Mouse (Mus musculus) left cerebral cortex, adult 9 months (tissue): ENCODE results near the gene Vrtn.

Source experiments
- DNase-seq, 2 experiments: peaks; one replicate each; pipeline ENCODE4 v3.0.0; 2022; ENCODE audit warnings: low spot score in 2 of 2

Vrtn gene

GRCm38 (mm10) chr12:84640654-84641053 is at the start of gene Vrtn:
Gene Vrtn, plus strand, starts transcription at chr12:84641019.
- DNase-seq = no peak

- DNase-seq = no peak
Measured at GRCm38 (mm10) chr12:84598324-84598723, 42.5 kb upstream of the Vrtn start.

- DNase-seq = no peak
Measured at GRCm38 (mm10) chr12:84604001-84604400, 36.8 kb upstream of the Vrtn start.

- no peak for DNase-seq
Measured at GRCm38 (mm10) chr12:84605860-84606259, 35.0 kb upstream of the Vrtn start.

GRCm38 (mm10) chr12:84611718-84612117 is 29.1 kb upstream of the Vrtn start:
- DNase-seq = no peak

GRCm38 (mm10) chr12:84612518-84612917 is 28.3 kb upstream of the Vrtn start:
- no peak for DNase-seq

GRCm38 (mm10) chr12:84614001-84614400 is 26.8 kb upstream of the Vrtn start:
- DNase-seq = no peak

- DNase-seq = peak in 1 of 2 experiments; percentile 62
Measured at GRCm38 (mm10) chr12:84614524-84614923, 26.3 kb upstream of the Vrtn start.

- peak; percentile 84 to 94 for DNase-seq
Measured at GRCm38 (mm10) chr12:84616977-84617630, 23.7 kb upstream of the Vrtn start, which contains the start of gene Abcd4. Gene Abcd4, minus strand, starts transcription at chr12:84617413.

GRCm38 (mm10) chr12:84617663-84618062 is 23.2 kb upstream of the Vrtn start:
- no peak for DNase-seq

- no peak for DNase-seq
Measured at GRCm38 (mm10) chr12:84620975-84621374, 19.8 kb upstream of the Vrtn start.

GRCm38 (mm10) chr12:84624601-84625000 is 16.2 kb upstream of the Vrtn start:
- no peak for DNase-seq

- DNase-seq = no peak
Measured at GRCm38 (mm10) chr12:84625116-84625515, 15.7 kb upstream of the Vrtn start.

- DNase-seq = no peak
Measured at GRCm38 (mm10) chr12:84631867-84632266, 9.0 kb upstream of the Vrtn start.

- DNase-seq = no peak
Measured at GRCm38 (mm10) chr12:84640253-84640652, 566 bp upstream of the Vrtn start.

GRCm38 (mm10) chr12:84650234-84650633 is 9.4 kb downstream of the Vrtn start:
- DNase-seq = no peak

- peak in 1 of 2 experiments; percentile 57 for DNase-seq
Measured at GRCm38 (mm10) chr12:84653912-84654311, 13.1 kb downstream of the Vrtn start.

- DNase-seq = no peak
Measured at GRCm38 (mm10) chr12:84670555-84670954, 29.7 kb downstream of the Vrtn start.

- DNase-seq = no peak
Measured at GRCm38 (mm10) chr12:84671646-84672045, 30.8 kb downstream of the Vrtn start.

- DNase-seq = no peak
Measured at GRCm38 (mm10) chr12:84674666-84675526, 34.1 kb downstream of the Vrtn start.

GRCm38 (mm10) chr12:84676011-84676410 is 35.2 kb downstream of the Vrtn start:
- DNase-seq = no peak

- no peak for DNase-seq
Measured at GRCm38 (mm10) chr12:84684569-84684968, 43.8 kb downstream of the Vrtn start.

- peak in 1 of 2 experiments; percentile 46 for DNase-seq
Measured at GRCm38 (mm10) chr12:84686176-84686575, 45.4 kb downstream of the Vrtn start.
